Mouse (Mus musculus) embryo, embryonic 11 days (tissue): ENCODE measurements around the gene Dennd4c.

Experiments used
- DNase-seq: peaks from one replicate; pipeline ENCODE4 v3.0.0-alpha.2; 2015

Dennd4c gene

DNA sequence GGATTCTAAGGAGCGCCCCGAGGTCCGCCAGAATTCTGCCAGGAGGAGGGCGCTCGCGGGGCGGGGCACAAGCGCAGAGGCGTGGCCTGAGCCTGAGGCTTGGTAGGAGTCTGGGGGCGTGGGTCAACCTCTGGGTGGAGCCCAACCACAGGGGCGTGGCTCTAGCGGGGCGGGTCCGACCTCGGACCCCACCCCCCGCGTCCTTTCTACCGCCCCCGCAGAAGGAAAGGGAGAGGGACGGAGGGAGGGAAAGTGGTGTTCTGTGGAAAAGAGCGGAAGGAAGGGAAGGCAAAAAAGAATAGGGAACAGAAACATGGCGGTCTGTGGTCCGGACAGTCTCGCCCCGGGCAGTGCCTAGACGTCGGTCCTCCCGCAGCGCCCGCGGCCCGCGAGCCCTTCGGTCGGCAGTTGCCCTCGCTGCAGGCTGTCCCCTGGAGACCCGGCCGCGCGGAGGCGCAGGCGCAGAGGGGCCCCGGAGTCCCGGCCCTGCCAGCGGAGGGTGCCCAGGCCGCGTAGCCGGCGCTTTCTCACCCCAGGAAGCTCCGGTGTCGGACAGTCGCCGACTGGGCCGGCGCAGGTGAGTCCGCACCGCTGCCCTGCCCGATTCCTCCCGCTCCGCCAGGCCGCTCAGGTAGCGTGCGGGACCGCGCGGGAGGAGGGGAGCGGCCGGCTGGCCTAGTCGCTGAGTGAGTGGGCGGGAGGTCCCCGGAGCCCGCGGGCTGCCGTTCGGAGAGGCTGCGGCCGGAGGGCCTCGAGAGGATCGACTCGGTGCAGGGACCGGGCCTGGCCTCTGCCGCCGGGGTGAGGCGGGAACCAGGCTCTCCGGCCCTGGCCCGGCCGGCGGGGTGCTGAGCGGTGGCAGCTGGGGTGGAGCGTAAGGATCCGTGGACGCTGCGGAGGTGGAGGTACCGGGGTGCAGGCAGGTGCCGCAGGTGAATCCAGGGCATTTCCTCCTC lies at the start of gene Dennd4c:
Gene Dennd4c, plus strand, starts transcription at position 220 of the 956 bp plus-strand sequence.
- peak; percentile 98 for DNase-seq

DNA sequence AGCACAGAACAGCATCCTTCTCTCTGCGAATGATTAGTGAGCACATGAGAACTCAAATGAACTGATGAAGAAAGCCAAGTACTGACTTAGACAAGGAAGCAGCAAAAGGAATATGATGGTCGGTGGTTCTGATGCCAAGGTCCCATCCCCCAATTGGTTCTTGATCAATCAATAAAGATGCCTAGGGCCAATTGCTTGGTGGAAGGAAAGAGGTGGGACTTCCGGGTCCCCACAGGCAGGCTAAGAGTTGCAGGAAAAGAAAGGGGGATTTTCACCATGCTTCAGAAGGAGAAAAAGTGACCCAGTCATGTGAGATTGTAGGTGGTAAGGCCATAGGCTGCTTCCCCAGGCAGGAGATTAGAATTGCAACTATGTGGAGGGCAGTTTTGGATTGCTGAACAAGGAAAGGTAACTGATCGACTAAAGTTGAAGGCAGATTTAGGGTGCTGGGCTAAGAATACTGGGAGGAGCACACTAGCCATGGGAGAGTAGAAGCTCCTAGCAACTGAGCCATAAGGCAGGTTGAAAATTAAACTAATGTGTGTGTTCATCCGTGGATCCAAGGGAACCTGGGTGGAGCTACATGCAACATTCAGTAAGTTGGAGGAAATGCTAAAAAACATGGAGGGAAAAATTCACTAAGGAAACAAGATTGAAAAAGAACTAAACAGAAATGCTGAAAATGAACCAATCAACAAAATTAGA lies 49.0 kb upstream of the Dennd4c start:
- DNase-seq = no peak

DNA sequence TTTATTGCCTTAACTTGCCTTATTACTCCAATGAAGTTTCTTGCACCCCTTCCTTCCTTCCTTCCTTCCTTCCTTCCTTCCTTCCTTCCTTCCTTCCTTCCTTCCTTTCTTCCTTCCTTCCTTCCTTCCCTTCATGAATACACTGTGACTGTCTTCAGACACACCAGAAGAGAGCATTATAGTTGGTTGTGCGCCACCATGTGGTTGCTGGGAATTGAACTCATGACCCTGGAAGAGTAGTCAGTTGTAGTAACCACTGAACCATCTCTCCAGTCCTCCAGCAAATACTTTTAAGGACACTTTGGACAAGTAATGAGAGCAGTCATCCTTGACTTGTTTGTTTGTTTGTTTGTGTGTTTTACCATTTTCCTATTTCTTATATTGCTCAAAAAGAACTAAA lies 39.6 kb upstream of the Dennd4c start:
- no peak for DNase-seq

DNA sequence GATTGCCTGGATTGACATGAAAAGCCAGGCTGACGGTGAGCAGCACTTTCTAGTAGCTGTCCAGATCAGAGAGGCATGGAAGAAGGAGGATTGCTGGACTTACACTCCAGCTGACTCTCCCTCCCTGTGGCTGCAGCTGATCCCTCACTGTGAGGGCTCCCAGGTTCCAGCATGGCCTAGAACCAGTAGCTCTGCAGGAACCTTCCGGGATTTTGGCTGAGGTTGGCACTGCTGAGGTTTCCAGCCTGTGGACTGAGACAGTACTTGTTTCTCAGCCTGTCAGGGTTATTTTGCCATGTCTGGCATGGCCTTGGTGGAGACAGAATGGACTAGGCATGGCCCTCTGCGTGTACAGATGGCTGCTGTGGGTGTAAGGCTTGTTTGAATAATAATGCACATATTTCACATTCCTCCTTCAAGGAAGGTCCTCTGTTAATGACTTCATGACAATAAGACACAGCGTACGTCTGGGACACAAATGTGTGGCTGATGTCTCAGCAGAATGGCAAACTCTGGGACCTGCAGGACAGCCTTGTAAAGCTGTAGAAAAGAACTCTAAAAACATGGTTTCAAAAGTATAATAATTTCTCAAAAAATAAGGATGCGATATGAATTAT lies 38.2 kb upstream of the Dennd4c start:
- no peak for DNase-seq

DNA sequence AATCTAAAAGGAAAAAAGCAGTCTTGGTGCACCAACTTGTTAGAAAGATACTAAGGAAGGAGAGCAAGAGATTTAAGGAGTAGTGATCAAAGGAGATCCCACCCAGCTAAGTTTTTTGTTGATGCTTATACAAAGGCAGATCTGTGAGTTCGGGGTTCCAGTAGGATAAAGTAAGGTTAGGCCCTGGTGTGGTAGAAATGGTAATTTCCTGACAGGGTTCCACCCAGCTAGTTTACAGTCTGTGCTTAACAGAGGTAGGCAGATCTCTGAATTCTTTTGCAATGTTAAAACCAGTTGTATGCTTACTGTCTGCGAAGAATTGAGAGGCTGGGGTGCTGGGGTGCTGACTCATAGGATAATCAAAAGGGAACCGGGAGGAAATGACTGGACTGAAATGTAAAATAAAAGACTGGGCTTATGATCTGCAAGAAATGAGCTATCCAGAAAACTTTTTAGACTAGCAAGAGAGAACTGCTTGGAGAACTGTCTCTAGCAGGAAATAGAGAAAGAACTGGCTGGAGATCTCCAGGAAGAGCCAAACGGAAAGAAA lies 37.6 kb upstream of the Dennd4c start:
- DNase-seq = no peak

DNA sequence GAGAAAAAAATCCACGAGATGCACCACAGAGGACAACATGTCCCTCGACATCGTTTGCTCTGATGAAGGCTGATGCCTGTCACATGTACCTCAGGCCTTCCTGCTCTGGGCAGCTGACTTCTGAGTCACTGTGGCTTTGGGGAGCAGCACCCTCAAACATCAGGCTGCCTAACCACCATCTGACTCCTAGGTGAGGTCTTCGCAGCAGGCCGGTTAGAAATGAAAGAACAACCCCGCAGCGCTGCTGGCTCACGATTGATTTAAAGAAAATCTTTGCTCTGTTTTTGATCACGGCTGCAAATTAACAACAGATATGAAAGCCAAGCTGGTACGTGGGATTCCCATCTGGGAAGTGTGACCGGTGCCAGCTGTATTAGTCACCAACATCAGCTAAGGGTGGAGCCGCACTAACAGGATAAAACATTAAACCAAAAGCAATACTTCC lies 35.6 kb upstream of the Dennd4c start:
- no peak for DNase-seq

DNA sequence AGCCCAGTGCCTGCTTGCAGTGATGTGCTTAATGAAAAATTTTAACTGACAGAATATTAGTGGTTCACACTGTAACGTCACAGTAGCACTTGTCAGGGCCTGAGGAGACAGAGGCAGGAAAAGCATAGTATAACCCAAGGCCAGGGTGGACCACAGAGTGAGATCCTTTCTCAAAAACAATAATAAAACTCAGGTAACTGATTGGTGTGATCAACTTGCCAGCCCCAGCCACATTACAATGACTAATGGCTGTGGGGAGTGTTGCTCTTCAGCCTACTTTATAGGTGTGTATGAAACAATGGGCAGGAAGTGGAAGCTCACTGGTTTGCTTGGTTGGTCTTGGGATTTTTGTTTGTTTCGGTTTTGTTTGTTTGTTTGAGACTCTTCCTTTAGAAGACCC lies 34.8 kb upstream of the Dennd4c start:
- no peak for DNase-seq

DNA sequence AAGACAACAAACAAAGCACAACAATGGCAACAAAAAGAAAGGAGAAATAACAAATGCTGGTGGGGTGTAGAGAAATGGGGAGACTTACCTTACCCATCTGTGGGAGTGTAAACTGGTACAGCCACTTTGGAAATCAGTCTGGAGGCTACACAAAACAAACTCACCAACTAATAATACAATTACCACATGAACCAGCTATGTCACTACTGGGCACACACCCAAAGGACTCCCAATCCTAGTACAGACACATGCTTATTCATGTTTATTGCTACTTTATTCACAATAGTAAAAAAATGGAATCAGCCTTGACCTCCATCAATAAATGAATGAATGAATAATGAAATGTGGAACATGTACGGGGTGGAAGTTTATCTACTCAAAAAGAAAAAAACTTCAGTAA lies 33.0 kb upstream of the Dennd4c start:
- DNase-seq = no peak

DNA sequence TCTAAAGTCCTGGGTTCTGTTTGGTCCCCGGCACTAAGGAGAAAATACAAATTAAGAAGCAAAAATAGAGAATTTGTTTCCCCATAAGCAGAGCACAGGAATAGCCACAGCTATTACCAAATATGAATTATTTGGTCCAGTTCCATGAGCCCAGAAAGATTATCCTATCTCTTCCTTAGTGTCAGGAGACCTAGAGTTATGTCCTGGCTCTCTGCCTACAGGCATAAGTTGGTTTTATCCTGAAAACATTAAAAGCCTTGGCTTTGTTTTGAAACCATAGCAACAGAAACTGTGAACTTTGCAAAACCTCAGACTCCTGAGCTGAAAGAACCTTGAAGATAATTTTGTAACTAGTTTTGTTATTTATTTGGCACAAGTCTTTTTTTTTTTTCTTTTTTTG lies 31.2 kb upstream of the Dennd4c start:
- DNase-seq = no peak

DNA sequence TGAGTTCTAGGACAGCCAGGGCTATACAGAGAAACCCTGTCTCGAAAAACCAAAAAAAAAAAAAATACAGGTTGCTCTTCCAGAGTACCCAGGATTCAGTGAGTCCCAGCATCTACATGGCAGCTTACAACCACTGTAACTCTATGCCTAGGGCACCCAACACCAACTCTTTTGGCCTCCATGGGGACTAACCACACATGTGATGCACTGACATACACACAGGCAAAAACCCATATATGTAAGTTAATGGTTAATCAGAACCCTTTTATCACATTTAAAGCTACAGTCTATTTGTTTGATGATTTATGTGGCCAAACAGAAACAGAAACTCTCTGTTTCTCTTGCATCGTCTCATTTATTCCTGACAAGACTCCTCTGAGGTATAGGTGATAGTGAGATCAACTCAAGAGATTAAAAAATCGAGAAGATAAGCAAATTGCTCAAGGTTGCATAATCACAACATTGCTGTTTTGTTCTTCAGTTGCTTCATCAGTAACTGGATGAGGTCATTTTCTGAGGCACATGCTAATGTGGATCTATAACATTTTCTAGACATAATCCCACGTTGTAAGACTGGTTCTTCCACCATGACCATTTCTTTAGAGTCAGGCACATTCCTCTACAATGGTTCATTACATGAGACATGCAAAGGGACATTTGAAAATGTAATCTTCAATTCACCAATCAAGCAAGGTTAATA lies 29.3 kb upstream of the Dennd4c start:
- DNase-seq = no peak

DNA sequence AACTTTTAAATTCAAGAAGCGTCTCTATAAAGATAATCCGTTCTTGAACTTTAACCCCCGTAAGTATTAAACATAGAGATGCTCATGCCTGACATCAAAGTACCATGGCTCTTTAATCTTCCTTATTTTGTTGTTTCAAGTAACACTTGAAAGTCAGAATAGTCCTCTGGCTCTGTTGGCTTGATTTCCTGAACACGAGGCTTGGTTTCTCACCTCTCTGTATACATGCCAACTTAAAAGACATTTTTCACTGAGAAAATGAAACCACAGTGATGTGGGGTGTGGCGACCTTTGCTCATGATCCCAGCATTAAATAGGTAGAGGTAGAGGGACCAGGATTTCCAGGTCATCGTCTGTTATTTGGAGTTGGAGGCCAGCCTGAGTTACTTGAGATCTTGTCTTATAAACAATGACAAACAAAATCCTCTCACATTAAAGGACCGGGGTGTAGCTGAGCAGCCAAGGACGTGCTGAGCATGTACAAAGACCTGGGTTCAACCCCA lies 26.4 kb upstream of the Dennd4c start:
- DNase-seq = no peak

DNA sequence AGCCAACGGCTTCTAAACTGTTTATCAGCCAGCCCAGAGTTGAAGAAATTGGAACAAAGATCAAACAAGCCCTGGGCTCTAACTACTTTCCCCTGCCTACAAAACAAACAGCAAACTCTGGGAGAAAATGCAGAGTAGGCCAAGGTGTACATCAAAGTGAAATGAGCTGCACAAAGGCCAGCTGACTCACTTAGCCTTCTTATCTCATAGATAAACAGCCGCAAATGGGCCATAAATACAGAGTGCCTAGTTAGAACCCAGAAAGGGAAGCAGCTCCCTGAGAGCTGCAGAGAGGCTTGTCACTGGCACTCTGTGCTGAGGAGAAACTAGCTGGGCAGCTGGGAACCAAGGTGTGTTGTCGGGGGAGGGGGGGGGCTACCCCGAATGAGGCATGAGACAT lies 23.2 kb upstream of the Dennd4c start:
- no peak for DNase-seq

DNA sequence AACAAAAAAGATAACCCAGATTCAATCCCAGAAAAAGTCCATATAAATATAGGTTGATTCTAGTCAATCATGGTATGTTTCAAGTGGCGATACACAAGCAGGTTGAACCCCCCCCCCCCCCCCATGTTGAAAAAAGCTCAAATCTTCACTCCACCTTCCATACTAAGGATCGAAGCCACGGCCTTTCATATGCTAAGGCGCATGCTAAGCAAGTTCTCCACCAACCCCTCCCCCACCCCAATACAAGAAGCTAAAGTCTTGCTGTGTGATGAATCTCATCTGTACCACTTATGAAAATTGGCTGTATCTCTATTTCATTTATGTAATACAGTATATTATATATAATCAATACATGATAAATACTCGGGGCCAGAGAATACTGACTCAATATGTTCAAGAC lies 22.2 kb upstream of the Dennd4c start:
- DNase-seq = no peak

DNA sequence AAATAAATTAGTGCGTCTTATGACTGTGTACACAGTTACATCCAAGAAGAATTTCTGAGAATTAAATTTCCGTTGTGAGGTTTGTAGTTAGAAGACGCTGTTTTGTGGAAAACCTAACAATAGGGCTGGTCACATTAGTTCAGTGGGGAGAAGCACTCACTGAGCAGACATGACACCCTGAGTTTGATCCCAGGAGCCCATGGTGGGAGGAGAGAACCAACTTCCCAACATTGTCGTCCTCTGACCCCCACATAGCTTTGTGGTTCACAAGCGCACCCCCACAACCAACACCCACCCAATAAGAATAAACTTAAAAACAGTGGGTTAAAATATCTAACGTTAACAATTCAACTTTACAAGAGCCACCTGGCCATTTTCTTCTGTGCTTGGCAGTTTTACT lies 18.5 kb upstream of the Dennd4c start:
- no peak for DNase-seq

DNA sequence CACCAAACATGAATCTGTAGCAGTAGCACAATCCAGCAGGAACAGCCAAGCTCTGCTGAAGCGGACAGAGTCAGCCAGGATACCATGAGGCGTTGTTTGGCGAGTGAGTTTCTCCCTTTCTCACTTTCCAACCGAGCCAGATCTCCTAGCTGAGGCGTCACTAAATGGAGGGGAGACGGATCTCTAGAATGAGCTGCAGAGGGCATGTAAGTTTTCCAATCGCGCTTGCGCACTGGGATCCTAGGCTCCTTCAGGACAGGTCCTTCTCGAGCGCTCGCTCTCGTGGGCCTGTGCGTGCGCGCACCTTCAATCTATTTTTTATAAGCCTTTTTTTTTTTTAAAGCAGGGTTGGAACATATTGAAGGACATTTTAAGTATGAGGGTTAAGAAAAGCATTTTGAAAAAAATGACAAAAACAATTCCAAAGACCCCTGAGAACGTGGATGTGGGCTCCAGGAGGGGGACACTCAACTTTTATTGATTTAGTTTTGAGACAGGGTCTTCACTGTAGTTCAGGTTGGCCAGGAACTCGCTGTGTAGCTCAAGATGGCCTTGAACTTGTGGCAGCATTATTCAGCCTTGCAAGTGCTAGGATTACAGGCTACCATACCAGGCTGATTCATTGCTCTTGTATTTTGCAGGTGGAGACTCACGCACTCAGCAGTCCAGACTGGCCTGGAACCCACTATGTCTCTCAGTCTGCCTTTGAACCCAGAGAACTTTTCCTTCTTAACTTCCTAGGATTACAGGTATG lies 14.1 kb upstream of the Dennd4c start:
- no peak for DNase-seq

DNA sequence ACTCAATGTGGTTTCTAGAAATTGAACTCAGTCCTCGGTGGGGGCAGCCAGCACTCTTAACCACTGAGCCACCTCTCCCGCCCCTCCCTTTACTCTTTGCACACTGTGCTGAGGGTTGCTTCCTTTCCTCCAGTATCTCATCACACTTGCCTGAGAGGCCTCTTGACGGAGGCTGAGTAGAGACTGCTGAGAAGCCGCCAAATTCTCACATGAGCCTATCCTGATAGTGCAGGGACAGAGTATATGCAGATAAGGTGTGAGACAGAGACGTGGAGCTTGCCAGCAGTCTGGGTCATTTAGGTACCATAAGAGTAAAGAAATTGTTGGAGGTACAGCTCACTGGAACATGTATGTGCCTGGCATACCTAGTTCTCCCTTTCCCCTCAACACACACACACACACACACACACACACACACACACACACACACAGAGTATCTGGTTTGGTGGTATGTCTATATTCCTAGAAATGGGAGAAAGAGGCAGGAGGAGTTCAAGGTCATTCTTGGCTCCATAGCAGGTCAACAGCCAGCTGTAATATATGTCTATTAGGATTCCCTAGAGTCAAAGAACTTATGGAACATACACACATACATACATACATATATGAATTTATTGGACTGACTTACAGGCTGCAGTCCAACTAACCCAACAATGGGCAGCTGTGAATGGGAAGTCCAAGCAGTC lies 8.9 kb upstream of the Dennd4c start:
- no peak for DNase-seq

DNA sequence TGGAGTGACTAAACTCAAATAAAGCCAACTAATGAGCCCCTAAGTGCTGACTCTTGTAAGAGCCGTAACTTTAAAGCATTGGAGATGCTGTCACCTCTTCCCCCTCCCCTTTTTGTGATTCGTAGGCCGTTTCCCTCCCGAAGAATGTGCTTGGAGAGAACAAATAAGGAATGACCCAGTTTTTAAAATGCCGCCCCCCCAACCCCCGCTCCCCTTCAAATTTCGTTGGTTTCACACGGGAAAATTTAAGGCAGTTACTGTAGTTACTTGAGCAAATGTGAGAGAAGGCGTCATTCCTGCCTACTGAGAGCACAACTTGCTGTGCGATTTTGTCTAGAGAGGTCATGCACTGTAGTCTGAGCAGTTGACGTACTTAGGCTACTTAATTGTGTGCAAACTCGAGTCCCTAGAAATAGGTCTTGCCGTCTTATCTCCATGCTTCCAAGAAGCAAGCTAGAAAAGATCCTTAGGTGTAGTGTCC lies 1.0 kb downstream of the Dennd4c start:
- DNase-seq = peak; percentile 18

DNA sequence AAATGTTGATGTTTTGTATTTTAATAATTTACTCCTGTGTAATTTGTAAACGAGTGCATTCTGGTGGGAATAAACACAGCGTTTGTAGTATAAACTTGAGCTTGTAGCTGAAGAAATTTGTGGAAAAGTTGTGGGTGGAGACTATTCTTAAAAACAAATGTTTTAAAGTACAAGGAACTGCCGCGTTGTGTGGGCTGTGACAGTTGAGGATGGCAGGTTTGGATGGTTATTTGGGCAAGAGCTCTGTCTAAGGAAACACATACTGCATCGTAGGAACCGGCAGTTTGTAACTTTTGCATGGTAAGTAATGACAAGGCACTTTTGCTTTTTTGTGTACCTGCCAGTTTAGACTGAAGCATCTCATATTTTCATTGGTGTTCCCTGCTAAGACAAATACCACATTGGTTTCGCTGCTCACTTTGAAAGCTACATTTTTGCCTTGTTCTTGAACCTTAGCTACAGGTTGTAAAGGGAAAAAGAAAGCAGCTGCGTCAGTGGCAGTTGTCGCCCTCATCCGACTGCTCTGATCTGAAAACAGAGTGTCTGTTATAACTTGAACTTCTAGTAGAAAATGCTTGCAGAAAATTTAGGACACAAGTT lies 2.1 kb downstream of the Dennd4c start:
- DNase-seq = no peak

DNA sequence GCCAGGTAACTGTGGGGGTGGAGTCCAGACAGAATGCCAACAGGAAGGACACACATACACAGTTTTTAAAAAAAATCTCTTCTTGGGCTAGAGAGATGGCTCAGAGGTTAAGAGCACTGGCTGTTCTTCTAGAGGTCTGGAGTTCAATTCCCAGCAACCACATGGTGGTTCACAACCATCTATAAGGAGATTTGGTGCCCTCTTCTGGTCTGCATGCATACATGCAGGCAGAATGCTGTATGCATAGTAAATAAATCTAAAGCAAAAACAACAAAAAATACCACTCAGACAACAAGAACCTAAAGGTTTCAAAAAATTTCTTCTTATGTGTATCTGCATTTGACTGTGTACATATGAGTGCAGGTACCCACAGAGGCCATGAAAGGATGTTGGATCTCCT lies 16.0 kb downstream of the Dennd4c start:
- DNase-seq = no peak

DNA sequence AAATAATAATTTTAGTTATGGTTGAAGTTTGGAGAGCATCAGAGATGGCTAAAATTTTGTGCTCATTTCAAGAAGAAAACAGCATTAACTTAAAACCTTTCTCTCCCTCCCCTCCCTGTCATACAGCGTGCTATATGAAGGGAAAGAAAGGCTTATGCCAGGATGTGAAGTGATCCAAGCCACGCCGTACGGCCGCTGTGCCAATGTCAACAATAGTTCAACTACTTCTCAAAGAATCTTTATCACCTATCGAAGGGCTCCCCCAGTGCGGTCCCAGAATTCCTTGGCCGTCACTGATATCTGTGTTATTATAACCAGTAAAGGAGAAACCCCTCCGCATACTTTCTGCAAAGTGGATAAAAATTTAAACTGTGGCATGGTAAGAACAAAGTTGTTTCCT lies 29.2 kb downstream of the Dennd4c start:
- no peak for DNase-seq

DNA sequence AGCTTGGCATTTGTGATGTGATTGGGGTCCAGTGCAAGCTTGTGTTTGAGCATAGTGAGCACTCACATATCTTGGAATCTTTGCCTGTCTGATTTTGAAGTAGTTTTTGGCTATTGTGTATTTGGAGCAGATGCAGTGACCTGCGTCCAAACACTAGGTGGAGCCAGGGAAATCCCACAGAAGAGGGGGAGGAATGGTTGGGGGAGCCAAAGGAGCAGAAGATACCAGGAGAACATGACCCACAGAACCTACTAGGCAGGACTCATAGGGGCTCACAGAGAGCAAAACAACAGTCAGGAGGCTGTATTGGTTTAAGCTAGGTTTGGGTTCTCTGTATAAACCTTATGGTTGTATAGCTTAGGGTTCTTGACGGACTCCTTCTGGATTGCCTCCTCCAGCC lies 62.2 kb downstream of the Dennd4c start:
- DNase-seq = peak; percentile 34
